Mouse (Mus musculus): ENCODE measurements at regions not wholly inside any gene's neighbourhood (a gene's known extent, or its start where the extent isn't known, plus 50 kb on each side); places are given as distances from the start of the nearest gene placed in this dataset.

- DNase-seq, result no peak
- no peak overlapping the region for H3K4me3 ChIP-seq (ENCODE audit: insufficient read depth, low read depth, low read length)
- WGBS, result 63% methylated on average over 8 of the region's 8 CpGs
- TF ChIP-seq CTCF (conservative IDR thresholded peaks at IDR 0.05; ENCODE audit: insufficient read depth, insufficient read length, low read depth, low read length) (no peak), POLR2A (IDR thresholded peaks at IDR 0.05; ENCODE audit: low read depth, low read length) (no peak)
- H3K36me3 ChIP-seq (ENCODE audit: control insufficient read depth, insufficient read depth, low read length), result no peaks in the 10 kb centered on the region
- no peaks in the 10 kb centered on the region for H3K27me3 ChIP-seq (replicated peaks; ENCODE audit: control insufficient read depth, insufficient read depth, low read length)
- no peak overlapping the region for H3K27ac ChIP-seq (ENCODE audit: insufficient read depth, low read depth, low read length)
- no peaks in the 10 kb centered on the region for H3K4me1 ChIP-seq (ENCODE audit: control insufficient read depth, insufficient read depth, low read length)
These were observed 100.4 kb upstream of the Tmem150c start for GRCm38 (mm10) chr5:100259803-100260693.

DNA sequence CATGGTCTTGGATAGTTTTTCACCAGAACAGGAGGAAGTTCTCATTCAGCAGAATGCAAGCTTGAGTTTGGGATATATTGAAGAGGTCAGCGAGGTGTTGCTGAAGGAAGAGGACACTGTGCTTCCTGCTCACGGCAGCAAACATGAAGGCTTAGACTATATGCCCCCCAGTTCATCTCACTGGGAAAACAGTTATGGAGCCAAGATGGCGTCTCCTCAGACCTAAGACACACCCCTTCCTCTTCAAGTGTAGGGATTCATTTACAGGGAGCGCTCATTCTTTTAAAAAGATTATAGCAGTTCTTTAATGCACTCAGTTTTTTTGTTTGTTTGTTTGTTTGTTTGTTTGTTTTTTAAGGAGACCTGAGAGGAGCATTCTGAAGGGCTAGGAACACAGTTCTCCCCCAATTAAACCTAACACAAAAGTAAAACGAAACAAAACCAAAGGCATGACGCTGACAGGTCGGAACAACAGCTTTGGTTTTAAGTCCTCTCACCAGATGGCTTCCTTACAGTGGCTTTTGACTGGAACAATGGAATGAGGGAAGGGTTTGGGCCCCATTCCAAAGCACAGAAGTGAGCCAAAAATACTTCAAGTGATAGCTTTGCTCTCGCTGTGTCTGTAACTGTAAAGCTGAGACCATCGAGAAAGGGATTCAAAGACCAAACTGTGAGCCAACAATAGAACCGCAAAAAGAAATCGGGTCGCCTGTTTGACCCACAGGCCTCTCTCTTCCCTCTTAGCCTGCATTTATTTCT is 99.5 kb upstream of the Tmem150c start:
- Histone ChIP-seq H3K27ac (ENCODE audit: insufficient read depth, low read depth, low read length) (no peak overlapping the region), H3K4me3 (ENCODE audit: insufficient read depth, low read depth, low read length) (no peak overlapping the region), H3K4me1 (ENCODE audit: control insufficient read depth, insufficient read depth, low read length) (no peaks in the 10 kb centered on the region), H3K36me3 (ENCODE audit: control insufficient read depth, insufficient read depth, low read length) (no peaks in the 10 kb centered on the region), H3K27me3 (replicated peaks; ENCODE audit: control insufficient read depth, insufficient read depth, low read length) (no peaks in the 10 kb centered on the region)
- 69% methylated on average over 12 of the region's 12 CpGs for WGBS
- peak; percentile 13 for DNase-seq
- TF ChIP-seq CTCF (conservative IDR thresholded peaks at IDR 0.05; ENCODE audit: insufficient read depth, insufficient read length, low read depth, low read length) (no peak), POLR2A (IDR thresholded peaks at IDR 0.05; ENCODE audit: low read depth, low read length) (no peak)

DNA sequence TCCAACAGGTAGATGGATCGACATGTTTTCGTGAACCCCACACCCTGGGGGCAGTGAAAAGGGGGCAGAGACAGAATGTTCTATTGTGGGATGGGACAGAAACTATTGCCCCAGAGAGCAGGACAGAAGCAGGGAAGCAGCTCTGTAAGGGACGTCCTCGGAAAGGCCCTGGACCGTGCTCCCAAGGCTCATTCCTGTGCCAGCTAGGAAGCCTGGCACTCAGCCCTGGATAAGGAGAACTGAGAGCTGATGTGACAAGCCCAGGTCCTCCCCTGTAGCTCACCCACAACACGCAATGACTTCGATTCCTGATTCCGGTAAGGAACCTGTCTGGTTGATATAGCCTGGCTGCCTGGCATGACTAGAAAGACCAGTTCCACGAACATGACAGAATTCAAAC is 95.7 kb upstream of the Tmem150c start:
- no peak overlapping the region for H3K4me3 ChIP-seq (ENCODE audit: insufficient read depth, low read depth, low read length)
- 73% methylated on average over 9 of the region's 9 CpGs for WGBS
- no peaks in the 10 kb centered on the region for H3K4me1 ChIP-seq (ENCODE audit: control insufficient read depth, insufficient read depth, low read length)
- no peak for DNase-seq
- H3K27me3 ChIP-seq (replicated peaks; ENCODE audit: control insufficient read depth, insufficient read depth, low read length), result no peaks in the 10 kb centered on the region
- H3K27ac ChIP-seq (ENCODE audit: insufficient read depth, low read depth, low read length), result no peak overlapping the region
- no peaks in the 10 kb centered on the region for H3K36me3 ChIP-seq (ENCODE audit: control insufficient read depth, insufficient read depth, low read length)
- TF ChIP-seq POLR2A (IDR thresholded peaks at IDR 0.05; ENCODE audit: low read depth, low read length), result no peak
- no peak for TF ChIP-seq CTCF (conservative IDR thresholded peaks at IDR 0.05; ENCODE audit: insufficient read depth, insufficient read length, low read depth, low read length)

GRCm38 (mm10) chr5:100252036-100252435 is 92.4 kb upstream of the Tmem150c start:
- 94% methylated on average over 6 of the region's 6 CpGs for WGBS
- Histone ChIP-seq H3K4me1 (ENCODE audit: control insufficient read depth, insufficient read depth, low read length) (no peaks in the 10 kb centered on the region), H3K27ac (ENCODE audit: insufficient read depth, low read depth, low read length) (no peak overlapping the region), H3K27me3 (replicated peaks; ENCODE audit: control insufficient read depth, insufficient read depth, low read length) (no peaks in the 10 kb centered on the region), H3K36me3 (ENCODE audit: control insufficient read depth, insufficient read depth, low read length) (no peaks in the 10 kb centered on the region), H3K4me3 (ENCODE audit: insufficient read depth, low read depth, low read length) (no peak overlapping the region)
- DNase-seq, result no peak
- TF ChIP-seq POLR2A (IDR thresholded peaks at IDR 0.05; ENCODE audit: low read depth, low read length) (no peak), CTCF (conservative IDR thresholded peaks at IDR 0.05; ENCODE audit: insufficient read depth, insufficient read length, low read depth, low read length) (no peak)

DNA sequence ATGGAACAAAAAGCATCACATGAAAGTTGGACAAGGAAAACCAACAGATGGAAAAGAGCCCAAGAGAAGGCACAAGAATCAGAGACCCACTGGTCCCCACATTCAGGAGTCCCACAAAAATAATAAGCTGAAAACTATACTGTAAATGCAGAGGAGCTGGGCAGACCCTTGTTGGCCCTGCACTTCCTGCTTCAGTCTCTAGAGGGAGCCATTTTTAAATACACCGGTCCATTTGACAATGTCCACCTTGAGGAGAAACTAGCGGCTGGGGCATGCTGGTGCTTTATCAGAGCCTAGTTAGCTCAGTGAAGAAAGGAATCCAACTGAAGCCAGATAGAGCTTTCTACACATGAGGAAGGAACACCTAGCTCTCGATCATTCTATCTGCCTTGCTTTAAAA is 90.1 kb upstream of the Tmem150c start:
- Histone ChIP-seq H3K27ac (ENCODE audit: insufficient read depth, low read depth, low read length) (no peak overlapping the region), H3K36me3 (ENCODE audit: control insufficient read depth, insufficient read depth, low read length) (no peaks in the 10 kb centered on the region), H3K27me3 (replicated peaks; ENCODE audit: control insufficient read depth, insufficient read depth, low read length) (no peaks in the 10 kb centered on the region), H3K4me3 (ENCODE audit: insufficient read depth, low read depth, low read length) (no peak overlapping the region), H3K4me1 (ENCODE audit: control insufficient read depth, insufficient read depth, low read length) (no peaks in the 10 kb centered on the region)
- TF ChIP-seq CTCF (conservative IDR thresholded peaks at IDR 0.05; ENCODE audit: insufficient read depth, insufficient read length, low read depth, low read length), result peak; percentile 60
- TF ChIP-seq POLR2A (IDR thresholded peaks at IDR 0.05; ENCODE audit: low read depth, low read length), result no peak
- peak; percentile 27 for DNase-seq
- WGBS, result 59% methylated on average over 3 of the region's 3 CpGs

- no peaks in the 10 kb centered on the region; the same call in 1 of the 2 replicates for H3K27me3 ChIP-seq (replicated peaks; ENCODE audit: control insufficient read depth, insufficient read depth, low read length)
- no peaks in the 10 kb centered on the region for H3K36me3 ChIP-seq (ENCODE audit: control insufficient read depth, insufficient read depth, low read length)
- H3K4me1 ChIP-seq (ENCODE audit: control insufficient read depth, insufficient read depth, low read length), result no peaks in the 10 kb centered on the region
- no peak overlapping the region for H3K4me3 ChIP-seq (ENCODE audit: insufficient read depth, low read depth, low read length)
- 70% methylated on average over 5 of the region's 5 CpGs for WGBS
- H3K27ac ChIP-seq (ENCODE audit: insufficient read depth, low read depth, low read length), result no peak overlapping the region
- TF ChIP-seq POLR2A (IDR thresholded peaks at IDR 0.05; ENCODE audit: low read depth, low read length), result no peak
- TF ChIP-seq CTCF (conservative IDR thresholded peaks at IDR 0.05; ENCODE audit: insufficient read depth, insufficient read length, low read depth, low read length), result no peak
- DNase-seq, result no peak
These were observed 89.0 kb upstream of the Tmem150c start for GRCm38 (mm10) chr5:100248611-100249010.

DNA sequence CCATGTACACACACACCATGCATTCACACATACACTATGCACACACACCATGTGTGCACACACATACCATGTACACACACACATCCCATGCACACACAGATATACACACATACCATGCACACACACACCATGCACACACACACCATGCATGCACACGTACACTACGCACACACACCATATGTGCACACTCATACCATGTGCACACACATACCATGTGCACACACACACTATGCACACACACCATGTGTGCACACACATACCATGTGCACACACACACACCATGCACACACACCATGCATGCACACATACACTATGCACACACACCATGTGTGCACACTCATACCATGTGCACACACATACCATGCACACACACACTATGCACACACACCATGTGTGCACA is 87.1 kb upstream of the Tmem150c start:
- WGBS, result 99% methylated on average over 2 of the region's 2 CpGs
- no peak overlapping the region for H3K4me3 ChIP-seq (ENCODE audit: insufficient read depth, low read depth, low read length)

More for the DNA sequence above, 87.1 kb upstream of the Tmem150c start:
- Histone ChIP-seq H3K27ac (ENCODE audit: insufficient read depth, low read depth, low read length) (no peak overlapping the region), H3K27me3 (replicated peaks; ENCODE audit: control insufficient read depth, insufficient read depth, low read length) (no peaks in the 10 kb centered on the region; the same call in 1 of the 2 replicates), H3K36me3 (ENCODE audit: control insufficient read depth, insufficient read depth, low read length) (no peaks in the 10 kb centered on the region), H3K4me1 (ENCODE audit: control insufficient read depth, insufficient read depth, low read length) (no peaks in the 10 kb centered on the region)
- no peak for TF ChIP-seq POLR2A (IDR thresholded peaks at IDR 0.05; ENCODE audit: low read depth, low read length)
- TF ChIP-seq CTCF (conservative IDR thresholded peaks at IDR 0.05; ENCODE audit: insufficient read depth, insufficient read length, low read depth, low read length), result no peak
- no peak for DNase-seq

Data from kidney, adult 2 months (tissue).